Mouse (Mus musculus): ENCODE measurements around the gene Cnot2. TPM values are rescaled to one million over a fixed set of nuclear protein-coding genes. Genes with fewer than 3 reads are reported as not detected.
"Not testable (repeated sequence)": the region's sequence is repeated elsewhere in the genome, so short reads cannot be mapped to it uniquely, and the experiment has no call there.

Cnot2 gene
- total RNA-seq, 2 experiments from 2014 or later = 87.5 to 92.5 TPM

DNA sequence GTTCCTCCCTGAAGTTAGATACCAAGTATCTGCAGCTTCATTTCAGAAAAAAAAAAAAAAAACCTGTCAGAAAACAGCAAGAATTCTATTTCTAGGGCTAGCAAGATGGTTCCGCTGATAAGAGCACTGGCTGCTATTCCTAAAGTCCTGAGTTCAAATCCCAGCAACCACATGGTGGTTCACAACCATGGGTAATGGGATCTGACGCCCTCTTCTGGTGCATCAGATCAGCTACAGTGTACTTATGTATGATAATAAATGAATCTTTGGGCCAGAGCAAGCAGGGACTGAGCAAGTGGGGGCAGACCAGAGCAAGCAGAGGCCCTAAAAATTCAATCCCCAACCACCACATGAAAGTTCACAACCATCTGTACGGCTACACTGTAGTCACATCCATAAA is 4.1 kb downstream of the Cnot2 start:
- no peak overlapping the region for H3K4me3 ChIP-seq
- peak; percentile 44 for TF ChIP-seq CTCF (conservative IDR thresholded peaks at IDR 0.05)
- no peak overlapping the region for H3K27ac ChIP-seq
- DNase-seq (ENCODE audit: low spot score in 2 of 2) = no peak

DNA sequence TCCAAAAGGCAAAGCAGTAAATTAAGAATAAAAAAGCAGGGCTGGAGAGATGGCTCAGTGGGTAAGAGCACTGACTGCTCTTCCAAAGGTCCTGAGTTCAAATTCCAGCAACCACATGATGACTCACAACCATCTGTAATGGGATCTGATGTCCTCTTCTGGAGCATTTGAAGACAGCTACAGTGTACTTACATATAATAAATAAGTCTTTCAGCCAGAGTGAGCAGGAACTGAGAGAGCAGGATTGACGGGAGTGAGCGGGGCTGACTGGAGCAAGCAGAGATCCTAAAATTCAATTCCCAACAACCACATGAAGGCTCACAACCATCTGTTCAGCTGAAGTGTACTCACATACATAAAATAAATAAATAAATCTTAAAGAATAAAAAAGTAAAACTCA is 5.2 kb downstream of the Cnot2 start:
- not testable (repeated sequence) for H3K27ac ChIP-seq; H3K4me3 ChIP-seq; DNase-seq (ENCODE audit: low spot score in 2 of 2)

DNA sequence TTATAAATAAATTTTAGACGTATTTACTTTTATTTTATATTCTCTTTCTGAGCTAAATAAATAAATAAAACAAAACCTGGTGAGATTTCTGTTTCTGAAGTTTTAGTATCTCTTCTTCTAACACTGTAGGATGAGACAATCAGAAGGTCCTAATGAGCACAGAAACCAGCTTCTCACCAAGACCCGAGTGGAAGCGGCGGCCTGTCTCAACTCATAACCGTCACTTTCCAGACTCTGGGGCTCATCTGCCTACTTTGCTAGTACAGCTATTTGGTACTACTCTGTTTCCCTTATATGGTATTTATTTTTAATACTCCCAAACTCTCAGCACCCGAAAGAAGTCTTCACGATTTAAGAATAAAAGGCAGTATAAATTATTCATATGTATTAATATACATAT is 10.8 kb downstream of the Cnot2 start:
- no peak for TF ChIP-seq CTCF (conservative IDR thresholded peaks at IDR 0.05)
- no peak for DNase-seq (ENCODE audit: low spot score in 2 of 2)
- Histone ChIP-seq H3K4me3 (no peak overlapping the region), H3K27ac (no peak overlapping the region)

DNA sequence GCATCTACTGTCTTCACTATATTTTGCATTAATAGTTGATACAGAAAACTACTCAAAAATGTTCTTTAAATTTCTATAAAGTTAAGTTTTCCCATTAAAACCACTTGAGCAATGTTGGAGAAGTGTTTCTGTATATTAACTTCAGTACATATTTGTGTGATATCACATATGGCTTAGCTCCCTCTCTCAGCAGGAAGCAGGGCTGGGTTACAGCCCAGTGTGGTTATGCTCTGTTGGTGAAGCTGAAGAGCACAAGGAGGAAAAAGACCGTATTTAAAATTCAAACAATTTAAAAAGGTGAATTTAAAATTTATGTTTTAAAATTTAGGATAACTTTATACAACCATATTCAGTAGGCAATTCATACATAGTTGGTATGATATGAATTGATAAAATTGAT is 12.8 kb downstream of the Cnot2 start:
- no peak for TF ChIP-seq CTCF (conservative IDR thresholded peaks at IDR 0.05)
- H3K27ac ChIP-seq = no peak overlapping the region
- H3K4me3 ChIP-seq = no peak overlapping the region
- DNase-seq (ENCODE audit: low spot score in 2 of 2) = no peak

DNA sequence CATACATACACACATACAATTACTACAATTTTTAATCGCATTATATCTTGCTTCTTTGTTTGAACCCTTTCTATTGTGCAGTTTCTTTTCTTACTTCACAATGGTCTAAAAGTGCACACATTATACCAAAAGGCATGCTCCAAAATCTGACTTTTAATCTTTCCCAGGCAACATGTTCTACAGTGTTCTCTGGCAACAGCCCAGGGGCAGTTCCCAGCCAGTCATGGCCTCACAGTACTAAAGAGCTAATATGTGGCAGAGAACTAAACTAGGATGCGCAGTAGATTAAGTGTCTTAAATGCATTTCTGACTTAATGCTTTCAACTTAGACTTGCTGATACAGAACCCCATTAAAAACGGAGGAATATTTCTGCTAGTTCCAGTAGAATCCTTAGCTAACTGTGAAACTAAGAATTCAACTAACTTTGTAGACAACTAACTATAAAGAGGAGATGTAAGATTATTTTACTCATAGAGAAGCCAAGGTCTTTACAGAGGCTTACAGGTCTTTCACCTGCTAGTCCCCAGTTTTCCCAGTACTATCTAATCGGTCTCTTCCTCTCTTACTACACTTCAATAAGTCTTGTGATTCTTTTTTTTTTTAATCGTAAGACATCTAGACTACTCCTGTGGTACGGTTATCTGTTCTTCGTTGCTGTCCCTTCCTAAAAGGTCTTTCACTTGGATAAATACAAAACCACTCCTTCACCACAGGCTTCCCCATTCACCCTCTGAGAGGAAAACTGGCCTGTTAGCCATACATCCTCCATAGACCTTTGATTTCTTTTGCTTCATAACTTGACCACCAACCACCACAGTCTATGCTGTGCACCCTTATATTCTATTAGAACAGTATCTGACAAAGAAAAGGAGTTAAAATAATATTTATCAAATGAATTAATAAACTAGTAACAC is 13.6 kb downstream of the Cnot2 start:
- Histone ChIP-seq H3K4me3 (no peak overlapping the region), H3K27ac (no peak overlapping the region)
- no peak for TF ChIP-seq CTCF (conservative IDR thresholded peaks at IDR 0.05)
- DNase-seq (ENCODE audit: low spot score in 2 of 2) = no peak

DNA sequence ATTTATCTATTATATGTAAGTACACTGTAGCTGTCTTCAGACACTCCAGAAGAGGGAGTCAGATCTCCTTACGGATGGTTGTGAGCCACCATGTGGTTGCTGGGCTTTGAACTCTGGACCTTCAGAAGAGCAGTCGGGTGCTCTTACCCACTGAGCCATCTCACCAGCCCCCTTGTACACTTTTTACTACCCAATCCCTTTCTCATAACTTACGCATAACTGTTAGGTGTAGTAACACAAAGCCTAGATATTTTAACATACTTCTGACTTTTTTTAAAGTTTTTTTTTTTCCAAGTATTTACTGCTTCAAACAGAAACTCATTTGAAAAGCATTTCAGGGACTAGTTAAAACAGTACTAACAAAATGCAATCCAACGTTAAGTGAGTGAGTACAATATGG is 14.8 kb downstream of the Cnot2 start:
- not testable (repeated sequence) for H3K27ac ChIP-seq; DNase-seq (ENCODE audit: low spot score in 2 of 2); H3K4me3 ChIP-seq

DNA sequence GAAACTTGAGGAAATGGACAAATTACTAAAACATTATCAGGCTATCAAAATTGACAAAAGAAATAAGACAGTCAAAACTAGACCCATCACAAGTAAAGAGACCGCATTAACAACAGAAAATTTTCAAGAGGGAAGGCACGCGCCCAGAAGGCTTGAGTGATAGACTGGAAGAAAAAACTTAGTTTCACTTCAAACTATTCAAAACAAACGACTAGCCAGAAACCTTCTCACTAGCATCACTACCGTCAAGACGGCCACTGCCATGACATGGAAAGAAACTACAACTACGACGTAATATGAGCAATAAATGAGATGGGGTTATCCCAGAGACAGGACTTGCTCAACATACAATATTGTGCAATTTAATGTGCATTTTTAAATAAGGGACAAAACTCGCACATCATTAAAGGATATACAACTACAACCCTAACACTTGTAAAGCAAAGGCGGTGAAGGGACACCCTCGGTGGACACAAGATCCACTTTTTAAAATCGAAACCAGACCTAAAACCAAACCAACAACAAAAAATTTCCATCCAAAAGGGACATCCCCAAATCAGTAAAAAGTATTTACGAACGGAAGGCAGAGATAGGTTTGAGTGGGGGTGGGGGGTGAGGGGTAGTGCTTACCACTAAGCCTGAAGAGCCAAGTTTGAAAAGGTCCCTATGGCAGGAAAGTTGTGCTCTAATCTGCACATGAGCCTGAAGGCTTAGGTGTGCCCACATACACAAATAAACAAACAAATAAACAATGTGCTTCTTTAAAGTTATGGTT is 16.3 kb downstream of the Cnot2 start:
- no peak for DNase-seq (ENCODE audit: low spot score in 2 of 2)
- H3K27ac ChIP-seq = no peak overlapping the region
- no peak overlapping the region for H3K4me3 ChIP-seq
- TF ChIP-seq CTCF (conservative IDR thresholded peaks at IDR 0.05) = no peak

DNA sequence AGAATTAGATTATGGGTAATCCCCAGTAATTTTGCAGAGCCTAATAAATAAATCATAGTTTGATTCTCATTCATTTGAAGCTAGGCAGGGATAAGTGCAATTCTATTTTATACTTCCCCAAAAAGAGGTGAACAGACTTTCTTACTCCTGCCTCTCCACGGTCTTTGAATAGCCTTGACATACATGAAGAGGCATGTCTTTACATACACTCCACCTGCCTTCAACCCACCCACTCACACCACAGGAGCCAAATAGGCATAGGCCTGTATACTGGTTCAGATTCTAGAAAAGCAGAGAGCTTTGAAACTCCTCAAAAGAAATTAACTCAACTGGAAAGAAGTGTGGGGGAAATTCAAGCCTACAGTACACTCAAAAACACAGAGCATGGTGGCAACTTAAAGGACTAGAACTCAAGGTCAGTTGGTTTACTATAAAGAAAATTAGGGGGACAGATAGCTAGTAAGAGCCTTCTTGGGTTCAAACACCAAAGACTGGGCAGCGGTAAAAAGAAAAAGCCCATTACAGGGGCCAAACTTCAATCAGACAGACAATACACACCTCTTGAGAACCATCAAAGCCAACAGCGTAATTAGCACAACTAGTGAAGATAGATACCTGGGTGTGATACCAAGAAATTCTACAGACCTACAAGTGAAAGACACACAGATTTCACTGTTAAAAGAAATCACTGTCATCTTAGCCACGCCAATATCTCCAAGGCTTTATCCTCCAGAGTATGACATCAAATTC is 18.4 kb downstream of the Cnot2 start:
- DNase-seq (ENCODE audit: low spot score in 2 of 2) = no peak
- Histone ChIP-seq H3K4me3 (no peak overlapping the region), H3K27ac (0 out of 2 replicates have a peak overlapping the region, but pooled peaks have one; percentile 3)
- TF ChIP-seq CTCF (conservative IDR thresholded peaks at IDR 0.05) = no peak

DNA sequence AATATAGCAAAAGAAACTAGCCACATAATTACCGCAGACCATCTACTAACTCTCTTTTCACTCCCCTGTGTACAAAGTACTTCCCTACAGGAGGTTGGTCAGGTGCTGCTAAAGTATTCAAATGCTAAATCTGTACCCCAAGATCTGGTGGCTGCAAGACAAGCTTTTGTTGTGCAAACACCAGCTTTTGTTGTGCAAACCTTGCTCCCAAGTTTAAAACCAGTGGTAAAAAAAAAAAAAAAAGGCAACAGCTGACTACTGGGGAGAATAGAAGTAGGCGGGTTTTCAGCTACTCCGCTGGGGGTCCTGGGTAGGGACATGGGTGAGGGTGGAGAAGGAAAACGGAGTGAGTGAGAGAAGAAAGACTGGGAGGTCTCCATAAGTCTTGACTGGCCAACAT is 19.1 kb downstream of the Cnot2 start:
- TF ChIP-seq CTCF (conservative IDR thresholded peaks at IDR 0.05) = no peak
- no peak for DNase-seq (ENCODE audit: low spot score in 2 of 2)
- Histone ChIP-seq H3K27ac (no peak overlapping the region), H3K4me3 (no peak overlapping the region)

DNA sequence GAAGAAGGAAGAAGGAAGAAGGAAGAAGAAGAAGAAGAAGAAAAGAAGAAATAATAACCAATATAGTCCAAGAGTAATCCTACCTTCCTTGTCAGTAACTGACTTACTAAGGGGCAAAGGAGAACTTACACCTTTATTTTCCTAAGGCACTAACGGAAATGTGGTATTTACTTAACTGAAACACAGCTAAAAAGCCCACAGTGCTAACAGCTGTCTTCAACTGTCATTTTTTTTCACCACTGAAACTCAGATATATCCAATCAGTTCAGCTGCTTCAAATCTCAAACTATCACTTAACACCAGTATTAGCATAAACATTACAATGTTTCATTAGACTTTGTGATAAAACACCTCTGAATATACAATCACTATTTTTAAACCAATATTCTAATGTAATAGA is 22.1 kb downstream of the Cnot2 start:
- H3K27ac ChIP-seq = no peak overlapping the region
- no peak for TF ChIP-seq CTCF (conservative IDR thresholded peaks at IDR 0.05)
- no peak overlapping the region for H3K4me3 ChIP-seq
- DNase-seq (ENCODE audit: low spot score in 2 of 2) = no peak

DNA sequence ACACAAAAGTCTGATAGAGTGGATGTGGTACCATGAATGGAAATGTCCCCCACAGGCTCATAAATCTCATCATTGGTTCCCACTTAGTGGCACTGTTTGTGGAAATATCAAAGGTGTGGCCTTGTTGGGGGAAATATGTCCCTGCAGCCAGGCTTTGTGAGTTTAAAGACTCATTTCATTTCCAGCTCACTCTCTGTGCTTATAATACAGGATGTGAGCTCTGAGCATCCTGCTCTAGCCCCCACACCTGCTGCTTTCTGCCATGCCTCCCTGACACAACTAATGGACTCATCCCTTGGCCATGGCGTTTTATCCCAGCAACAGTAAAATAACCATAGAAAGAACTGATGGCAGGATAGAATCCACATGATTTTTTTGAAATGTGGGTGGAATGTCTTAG is 24.1 kb downstream of the Cnot2 start:
- H3K27ac ChIP-seq = no peak overlapping the region
- no peak for DNase-seq (ENCODE audit: low spot score in 2 of 2)
- H3K4me3 ChIP-seq = no peak overlapping the region
- no peak for TF ChIP-seq CTCF (conservative IDR thresholded peaks at IDR 0.05)

DNA sequence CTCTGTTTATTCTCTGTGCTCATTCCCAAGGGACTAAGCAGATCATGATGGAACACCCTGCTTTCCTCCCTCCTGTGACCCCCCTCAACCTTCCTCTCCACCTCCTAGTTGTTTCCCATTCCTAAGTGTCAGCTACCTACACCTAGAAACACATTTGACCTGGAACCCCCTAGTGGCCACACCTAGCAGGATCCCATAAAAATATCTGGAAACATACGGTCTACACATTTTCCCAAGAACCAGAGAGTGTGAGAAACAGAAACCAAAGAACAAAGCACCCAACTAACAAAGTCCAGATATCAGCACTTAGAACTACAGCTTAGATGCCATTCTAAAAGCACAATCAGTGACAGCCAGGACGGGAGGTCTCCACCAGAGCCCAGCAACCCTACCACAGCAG is 26.9 kb downstream of the Cnot2 start:
- DNase-seq (ENCODE audit: low spot score in 2 of 2) = no peak
- no peak overlapping the region for H3K27ac ChIP-seq
- TF ChIP-seq CTCF (conservative IDR thresholded peaks at IDR 0.05) = peak; percentile 57
- H3K4me3 ChIP-seq = no peak overlapping the region

DNA sequence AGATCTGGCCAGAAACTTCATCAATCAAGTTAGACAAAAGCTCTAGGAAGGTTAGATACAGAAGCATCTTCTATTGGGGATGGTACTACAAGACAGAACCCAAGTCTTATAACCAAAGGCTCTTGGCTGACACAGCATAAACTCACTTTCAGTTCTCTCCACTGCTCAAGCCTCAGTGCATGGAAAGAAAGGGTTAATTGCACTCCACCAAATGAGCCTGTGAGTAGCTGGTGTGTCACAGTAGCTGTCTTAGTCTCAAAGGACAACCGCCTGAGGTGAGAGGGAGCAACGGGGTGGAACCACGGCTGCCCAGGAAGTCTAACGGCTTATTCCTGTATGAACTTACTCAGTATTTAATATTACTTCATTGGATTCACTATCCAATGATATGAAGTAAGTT is 33.4 kb downstream of the Cnot2 start:
- Histone ChIP-seq H3K4me3 (no peak overlapping the region), H3K27ac (no peak overlapping the region)
- no peak for TF ChIP-seq CTCF (conservative IDR thresholded peaks at IDR 0.05)
- DNase-seq (ENCODE audit: low spot score in 2 of 2) = no peak
